Mouse (Mus musculus) embryonic facial prominence, embryonic 10.5 days (tissue): ENCODE data around the gene Ston2. TPM values are rescaled to one million over a fixed set of nuclear protein-coding genes. Genes with fewer than 3 reads are reported as not detected.

Source experiments
- DNase-seq: peaks from one replicate; pipeline ENCODE4 v3.0.0-alpha.2; 2017; ENCODE audit warnings: low spot score
- H3K27ac ChIP-seq: fragments of 300-500 bp; sonication (generic); replicated peaks from 2 replicates; pipeline ENCODE4 v1.5.1; 2016; ENCODE audit warnings: mild to moderate bottlenecking
- H3K27me3 ChIP-seq: fragments of 300-500 bp; sonication (generic); replicated peaks from 2 replicates; pipeline ENCODE4 v1.6.1; 2016; ENCODE audit warnings: low read depth, mild to moderate bottlenecking; ENCODE audit not compliant: poor library complexity, severe bottlenecking
- H3K36me3 ChIP-seq: fragments of 300-500 bp; sonication (generic); replicated peaks from 2 replicates; pipeline ENCODE4 v1.6.1; 2016; ENCODE audit warnings: mild to moderate bottlenecking, moderate library complexity
- H3K4me1 ChIP-seq: fragments of 300-500 bp; sonication (generic); 2 replicates; pipeline ENCODE4 v1.6.1; 2016
- H3K4me3 ChIP-seq: fragments of 300-500 bp; sonication (generic); 2 replicates; pipeline ENCODE4 v1.5.1; 2016; ENCODE audit warnings: mild to moderate bottlenecking, moderate library complexity
- H3K9me3 ChIP-seq: fragments of 300-500 bp; sonication (generic); 2 replicates; pipeline ENCODE4 v1.6.1; 2016; ENCODE audit warnings: mild to moderate bottlenecking
- WGBS: fragments of 180-500 bp; shearing (Covaris S2); methylation state at CpG from one replicate; pipeline ENCODE4 v1.1.7; 2016; 5-methylcytosine and 5-hydroxymethylcytosine counted together
- polyA plus RNA-seq: library from polyadenylated mRNA; unstranded; fragments of >200 nt; fragmentation: Nextera tagmentation; extraction: Ambion mirVana; gene quantifications from 2 replicates; pipeline ENCODE4 v1.2.1, GENCODE M21; 2016

Gene Ston2
- polyA plus RNA-seq, 1 experiment from 2014 or later, result 7.0 TPM

DNA sequence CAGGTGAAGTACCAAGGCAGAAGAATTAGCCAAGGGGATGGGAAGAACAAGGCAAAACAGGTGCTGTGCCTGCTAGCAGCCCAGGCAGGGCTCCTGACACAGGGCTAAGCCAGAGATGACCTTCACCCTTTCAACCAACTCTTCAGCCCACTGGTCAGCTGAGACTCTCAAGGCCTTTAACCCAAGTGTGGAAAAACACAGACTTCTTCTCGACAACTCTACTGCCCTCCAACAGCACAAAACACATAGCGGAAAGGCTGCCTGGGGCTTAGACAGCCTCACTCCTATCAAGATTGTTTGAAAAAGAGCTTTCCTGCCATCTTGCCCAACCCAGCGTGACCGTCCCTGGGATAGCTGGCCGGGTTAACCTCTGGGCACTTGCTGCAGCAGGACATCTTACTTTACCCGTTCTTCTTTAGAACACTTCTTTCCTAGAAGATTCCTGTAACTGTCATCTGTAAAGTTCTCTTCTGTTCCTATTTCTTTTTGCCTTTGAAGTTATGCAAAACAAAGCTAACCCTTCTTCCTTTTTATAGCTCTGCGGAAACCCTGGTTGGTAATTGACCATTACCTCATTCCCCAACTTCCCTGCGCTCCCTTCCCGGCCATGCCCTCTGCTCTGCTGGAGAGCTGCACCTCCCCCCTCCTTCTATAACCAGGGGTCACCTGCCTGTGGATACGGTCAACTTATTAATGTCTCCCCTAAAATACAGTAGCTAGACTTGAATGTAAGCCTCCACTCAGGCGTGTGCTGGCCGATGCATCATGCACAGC lies 150.9 kb downstream of the Ston2 start:
- Histone ChIP-seq H3K4me1 (peaks cover 14% of the 10 kb centered on the region), H3K9me3 (peaks cover 5% of the 10 kb centered on the region; the same call in 1 of the 2 replicates), H3K27me3 (no peaks in the 10 kb centered on the region), H3K27ac (no peak overlapping the region), H3K36me3 (peaks cover 14% of the 10 kb centered on the region), H3K4me3 (no peak overlapping the region)
- no peak for DNase-seq
- WGBS, result 84% methylated on average over 12 of the region's 12 CpGs

DNA sequence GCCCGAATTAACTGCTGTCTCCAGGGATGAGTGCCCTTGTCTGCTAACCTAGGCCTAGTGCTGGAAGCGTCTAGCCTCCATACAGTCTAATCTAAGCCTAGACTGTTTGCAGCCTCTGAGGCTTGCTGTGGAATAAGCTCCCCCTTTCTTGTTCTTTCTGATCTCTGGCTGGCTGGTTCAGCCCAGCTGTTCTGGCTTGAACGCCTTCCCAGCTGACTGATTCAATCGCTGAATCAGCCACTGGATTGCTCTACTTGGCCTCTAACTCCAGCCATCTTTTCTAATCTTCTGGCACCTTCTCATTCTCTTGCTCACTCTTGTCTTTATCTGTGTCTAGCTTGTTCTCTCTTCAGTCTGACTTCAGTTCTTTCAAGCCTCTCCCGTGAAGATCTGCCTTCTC lies 161.7 kb downstream of the Ston2 start:
- no peak for DNase-seq
- Histone ChIP-seq H3K27me3 (no peaks in the 10 kb centered on the region), H3K4me1 (no peaks in the 10 kb centered on the region), H3K36me3 (no peaks in the 10 kb centered on the region), H3K9me3 (no peaks in the 10 kb centered on the region), H3K4me3 (no peak overlapping the region), H3K27ac (no peak overlapping the region)
- whole genome bisulfite sequencing, result 86% methylated on average over 5 of the region's 5 CpGs

DNA sequence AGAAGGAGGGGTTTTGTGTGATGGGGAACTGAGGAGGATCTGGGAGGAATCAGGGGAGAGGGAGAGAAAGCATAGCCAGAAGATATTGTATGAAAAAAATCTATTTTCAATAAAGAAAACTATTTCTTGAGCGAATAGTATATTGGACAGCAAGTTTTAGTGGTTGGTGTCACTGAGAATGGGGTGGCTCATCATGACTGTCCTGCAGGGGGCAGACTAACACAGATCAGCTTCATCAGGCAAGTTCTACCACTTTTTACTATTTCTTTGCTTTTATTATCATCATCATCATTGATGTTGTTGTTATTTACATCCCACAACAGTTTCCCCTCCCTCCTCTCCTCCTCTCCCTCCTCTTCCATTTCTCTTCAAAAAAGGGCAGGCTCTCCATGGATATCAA lies 163.2 kb downstream of the Ston2 start:
- Histone ChIP-seq H3K4me1 (no peaks in the 10 kb centered on the region), H3K27me3 (no peaks in the 10 kb centered on the region), H3K36me3 (no peaks in the 10 kb centered on the region), H3K9me3 (no peaks in the 10 kb centered on the region), H3K27ac (no peak overlapping the region), H3K4me3 (no peak overlapping the region)
- 78% methylated on average over 1 of the region's 1 CpGs for WGBS
- no peak for DNase-seq

DNA sequence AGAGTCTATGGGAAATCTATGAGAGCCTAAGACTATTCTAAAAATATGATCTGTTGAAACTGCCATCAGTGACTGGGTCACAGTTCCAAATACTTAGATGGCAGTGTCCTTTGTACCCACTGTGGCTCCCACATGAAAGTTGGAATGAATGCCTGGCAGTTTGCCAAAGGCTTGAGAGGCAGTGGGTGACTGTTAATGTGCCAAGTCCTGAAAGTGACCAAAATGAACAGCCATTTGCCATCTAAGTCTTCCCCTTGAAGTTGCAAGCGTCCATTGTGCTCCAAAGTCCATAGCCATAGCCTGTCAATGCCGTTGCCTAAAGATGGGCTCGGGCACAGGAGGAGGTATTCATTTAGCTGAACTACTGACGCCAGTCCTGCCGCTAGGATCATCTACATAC lies 178.8 kb downstream of the Ston2 start:
- Histone ChIP-seq H3K27me3 (no peaks in the 10 kb centered on the region), H3K4me3 (no peak overlapping the region), H3K9me3 (0 out of 2 replicates have a peak, but pooled peaks cover 3% of the 10 kb centered on the region), H3K36me3 (no peaks in the 10 kb centered on the region), H3K27ac (no peak overlapping the region), H3K4me1 (no peaks in the 10 kb centered on the region)
- WGBS, result 94% methylated on average over 5 of the region's 5 CpGs
- no peak for DNase-seq

DNA sequence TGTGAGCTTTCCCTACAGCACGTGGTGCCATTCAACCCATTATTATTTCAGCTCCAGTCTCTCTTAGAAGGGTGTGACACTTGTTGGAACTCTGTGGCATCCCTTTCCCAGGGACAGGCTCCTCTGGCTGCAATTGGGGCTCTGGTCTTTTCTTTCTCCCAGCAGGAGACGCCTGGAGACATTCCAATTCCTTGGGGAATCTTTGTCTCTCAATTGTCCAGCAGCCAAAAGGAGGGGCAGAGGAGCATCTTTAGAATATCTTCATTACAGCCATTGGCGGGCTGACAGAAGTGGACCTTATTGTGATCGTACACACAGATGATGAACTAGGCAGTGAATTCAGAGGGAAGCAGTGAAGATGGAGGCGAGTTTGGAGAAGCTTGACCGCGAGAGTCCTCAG lies 180.5 kb downstream of the Ston2 start:
- no peak for DNase-seq
- WGBS, result 61% methylated on average over 7 of the region's 7 CpGs
- Histone ChIP-seq H3K27ac (no peak overlapping the region), H3K36me3 (no peaks in the 10 kb centered on the region), H3K9me3 (0 out of 2 replicates have a peak, but pooled peaks cover 3% of the 10 kb centered on the region), H3K27me3 (no peaks in the 10 kb centered on the region), H3K4me1 (no peaks in the 10 kb centered on the region), H3K4me3 (no peak overlapping the region)

DNA sequence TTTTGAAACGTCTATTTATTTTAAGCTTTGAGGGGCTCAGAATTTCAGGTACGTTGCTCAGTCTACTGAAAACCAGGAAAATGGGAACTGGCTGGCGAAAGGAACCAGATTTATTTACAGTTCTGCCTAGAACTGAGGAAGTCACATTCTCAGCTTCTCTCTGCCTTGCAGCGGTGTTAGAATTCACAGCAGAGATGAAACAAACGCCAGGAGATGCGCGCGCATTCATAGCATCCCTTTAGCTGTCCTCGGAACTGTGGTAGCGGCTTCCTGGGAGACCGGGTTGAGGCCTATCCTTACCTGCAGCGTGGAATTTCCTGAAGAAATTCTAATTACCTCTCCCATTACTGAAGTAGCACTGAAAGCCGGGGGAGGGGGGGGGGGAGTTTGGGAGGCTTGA lies 181.5 kb downstream of the Ston2 start:
- no peaks in the 10 kb centered on the region for H3K27me3 ChIP-seq
- 0 out of 2 replicates have a peak, but pooled peaks cover 3% of the 10 kb centered on the region for H3K9me3 ChIP-seq
- no peaks in the 10 kb centered on the region for H3K4me1 ChIP-seq
- H3K27ac ChIP-seq, result no peak overlapping the region
- no peak for DNase-seq
- no peaks in the 10 kb centered on the region for H3K36me3 ChIP-seq
- no peak overlapping the region for H3K4me3 ChIP-seq
- 91% methylated on average over 13 of the region's 13 CpGs for WGBS

DNA sequence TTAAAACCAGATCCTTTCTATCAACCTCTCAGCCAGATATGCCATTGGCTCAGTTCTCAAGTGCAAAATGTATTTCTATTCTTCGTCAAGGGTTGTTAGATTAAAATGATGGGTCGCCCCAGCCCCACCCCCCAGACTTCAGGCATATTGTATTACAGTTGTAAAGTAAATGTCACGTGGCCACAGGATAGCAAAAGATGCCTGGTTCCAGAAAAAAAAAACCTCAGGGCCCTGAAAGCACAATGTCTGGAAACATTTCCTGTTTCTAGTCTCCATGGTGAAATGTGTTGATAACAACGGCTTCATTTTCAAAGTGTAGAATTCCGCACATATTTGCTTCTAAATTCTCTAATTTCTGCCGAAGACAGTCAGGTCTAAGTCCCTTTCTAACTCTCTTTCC lies 183.6 kb downstream of the Ston2 start:
- 59% methylated on average over 6 of the region's 6 CpGs for WGBS
- no peak overlapping the region for H3K4me3 ChIP-seq
- peak; percentile 23 for DNase-seq

DNA sequence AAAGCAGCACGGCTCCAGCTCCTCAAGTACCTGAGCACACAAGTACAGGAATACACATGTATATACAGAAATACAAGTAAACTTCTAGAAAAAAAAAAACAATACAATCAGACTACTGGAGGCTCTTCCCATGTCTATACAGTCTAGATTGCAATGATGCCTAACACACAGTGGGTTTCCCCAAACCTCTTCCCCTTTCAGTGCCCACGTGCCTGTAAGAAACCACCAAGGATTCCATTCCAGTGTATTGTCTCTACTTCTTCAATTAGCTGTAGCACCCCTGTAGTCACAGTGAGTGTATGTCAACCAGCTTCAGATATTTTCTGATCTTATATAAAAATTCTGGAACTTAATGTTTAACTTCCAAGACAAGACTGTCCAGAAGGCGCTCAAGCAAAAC lies 196.1 kb downstream of the Ston2 start:
- H3K27ac ChIP-seq, result no peak overlapping the region

More for the DNA sequence above, 183.6 kb downstream of the Ston2 start:
- Histone ChIP-seq H3K36me3 (no peaks in the 10 kb centered on the region), H3K27me3 (no peaks in the 10 kb centered on the region), H3K4me1 (no peaks in the 10 kb centered on the region), H3K9me3 (0 out of 2 replicates have a peak, but pooled peaks cover 3% of the 10 kb centered on the region), H3K27ac (no peak overlapping the region)

DNA sequence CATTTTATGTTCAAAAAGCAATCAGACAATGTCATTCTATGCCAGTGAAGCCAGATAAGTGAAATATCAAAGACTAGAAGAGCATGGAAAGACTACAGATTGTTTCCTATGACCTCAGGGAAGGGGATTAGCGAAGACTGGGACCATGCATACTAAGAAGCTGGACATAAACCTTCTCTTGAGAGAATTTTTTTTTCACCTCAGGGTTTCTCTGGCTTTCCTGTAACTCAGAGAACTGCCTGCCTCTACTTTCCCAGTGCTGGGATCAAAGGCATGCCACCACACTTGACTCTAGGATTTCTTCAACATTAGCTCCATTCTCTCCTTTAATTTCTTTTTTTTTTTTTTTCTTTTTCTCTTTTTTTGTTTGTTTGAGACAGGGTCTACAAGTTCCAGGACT lies 197.0 kb downstream of the Ston2 start:
- Histone ChIP-seq H3K27ac (peak overlapping the region; percentile 100), H3K4me3 (peak overlapping the region; percentile 91)
- WGBS, result 85% methylated on average over 1 of the region's 1 CpGs

More for the DNA sequence above, 196.1 kb downstream of the Ston2 start:
- 95% methylated on average over 3 of the region's 3 CpGs for WGBS
- DNase-seq, result no peak
- Histone ChIP-seq H3K4me3 (no peak overlapping the region), H3K27me3 (no peaks in the 10 kb centered on the region), H3K36me3 (no peaks in the 10 kb centered on the region), H3K4me1 (peaks cover 10% of the 10 kb centered on the region), H3K9me3 (no peaks in the 10 kb centered on the region)

DNA sequence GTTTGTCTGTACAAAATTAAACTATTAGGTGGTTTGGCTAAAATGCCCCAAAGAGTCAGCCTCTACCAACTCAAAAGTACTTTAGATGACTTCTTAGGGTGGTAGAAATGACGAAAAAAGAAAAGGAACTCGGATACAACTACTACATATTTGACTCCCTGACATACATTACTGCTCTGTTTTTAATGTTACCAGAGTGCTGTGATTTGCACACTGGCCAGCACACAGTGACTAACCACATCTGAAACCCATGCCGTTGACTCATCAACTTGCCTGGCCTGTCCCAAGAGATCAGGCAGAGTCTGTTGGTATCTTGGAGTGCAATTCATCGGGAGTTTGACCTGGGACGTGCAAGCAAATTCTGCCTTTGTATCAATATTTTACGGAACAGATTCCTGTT lies 197.5 kb downstream of the Ston2 start:
- 31% methylated on average over 6 of the region's 6 CpGs for WGBS
- H3K4me3 ChIP-seq, result peak overlapping the region; percentile 91
- peak; percentile 30 for DNase-seq
- H3K4me1 ChIP-seq, result peaks cover 14% of the 10 kb centered on the region
- H3K9me3 ChIP-seq, result no peaks in the 10 kb centered on the region
- H3K27me3 ChIP-seq, result no peaks in the 10 kb centered on the region
- H3K36me3 ChIP-seq, result peaks cover 8% of the 10 kb centered on the region
- peak overlapping the region; percentile 100 for H3K27ac ChIP-seq

More for the DNA sequence above, 197.0 kb downstream of the Ston2 start:
- peaks cover 14% of the 10 kb centered on the region for H3K4me1 ChIP-seq
- H3K27me3 ChIP-seq, result no peaks in the 10 kb centered on the region
- peaks cover 3% of the 10 kb centered on the region for H3K36me3 ChIP-seq
- no peaks in the 10 kb centered on the region for H3K9me3 ChIP-seq
- DNase-seq, result no peak

DNA sequence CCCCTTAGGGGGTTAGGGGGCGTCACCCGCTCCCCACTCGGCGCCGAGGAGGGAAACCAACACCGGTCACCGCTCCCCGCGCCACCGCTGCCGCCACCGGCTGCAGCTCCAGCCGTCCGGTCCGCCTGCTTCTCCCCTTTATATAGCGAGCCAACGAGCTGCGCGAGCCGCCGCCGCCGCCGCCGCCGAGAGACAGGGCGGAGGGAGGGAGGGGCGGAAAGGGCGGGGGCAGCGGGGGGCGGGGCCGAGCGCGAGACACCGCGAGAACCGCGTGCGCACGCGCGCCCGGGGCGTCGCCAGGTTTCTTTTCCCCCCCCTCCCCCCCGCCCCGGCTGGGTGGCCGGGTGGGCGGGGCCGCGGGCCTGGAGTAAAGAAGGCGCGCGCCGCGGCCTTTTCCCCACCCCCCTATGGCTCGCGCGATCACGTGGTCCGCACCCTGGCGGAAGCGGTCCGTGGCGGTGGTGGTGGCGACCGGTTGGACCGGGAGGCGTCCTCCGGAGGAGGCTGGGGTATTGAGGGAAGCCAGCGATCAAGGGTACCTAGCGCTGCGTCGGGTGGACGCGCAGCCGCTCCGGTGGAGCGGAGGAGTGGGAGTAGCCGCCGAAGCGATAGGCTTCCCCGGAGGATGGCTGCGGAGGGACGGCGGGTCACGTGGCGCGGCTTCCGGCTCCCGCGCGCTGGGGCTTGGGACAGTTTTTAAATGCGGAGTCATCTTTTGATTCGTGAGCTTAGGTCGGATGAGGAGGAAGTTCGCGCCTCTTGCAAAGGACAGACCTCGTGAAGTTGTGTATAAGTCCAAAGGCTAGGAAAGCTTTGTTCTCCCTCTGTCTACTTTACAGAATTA lies 198.1 kb downstream of the Ston2 start, which contains the start of gene Gtf2a1:
Gene Gtf2a1 (minus strand): TSS at position 641 of the 844 bp plus-strand sequence.
- Histone ChIP-seq H3K4me1 (peaks cover 14% of the 10 kb centered on the region), H3K27me3 (no peaks in the 10 kb centered on the region), H3K27ac (peak within 1 kb of the TSS; percentile 100), H3K4me3 (peak within 1 kb of the TSS; percentile 91), H3K36me3 (peaks cover 15% of the 10 kb centered on the region), H3K9me3 (no peaks in the 10 kb centered on the region)
- peak; percentile 98 for DNase-seq
- WGBS, result under 1% methylated on average over 72 of the region's 99 CpGs

DNA sequence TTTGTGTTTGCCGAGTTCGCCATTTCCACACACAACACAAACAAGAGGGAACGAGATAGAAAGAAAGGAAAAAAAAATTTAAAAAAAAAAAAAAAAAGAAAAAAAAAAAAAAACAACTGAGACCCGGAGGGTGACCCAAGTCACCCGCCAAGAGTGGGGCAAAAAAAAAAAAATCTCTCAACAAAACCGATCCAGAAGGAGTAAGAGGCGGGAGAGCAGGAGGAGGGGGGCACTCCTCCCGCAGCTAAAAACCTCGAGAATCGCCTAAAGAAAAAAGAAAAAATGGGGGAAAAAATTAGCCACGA lies 198.7 kb downstream of the Ston2 start:
- H3K36me3 ChIP-seq, result peaks cover 20% of the 10 kb centered on the region
- no peaks in the 10 kb centered on the region for H3K9me3 ChIP-seq
- H3K27ac ChIP-seq, result peak overlapping the region; percentile 100
- peaks cover 14% of the 10 kb centered on the region for H3K4me1 ChIP-seq
- DNase-seq, result no peak
- H3K27me3 ChIP-seq, result no peaks in the 10 kb centered on the region
- H3K4me3 ChIP-seq, result peak overlapping the region; percentile 91
- 0% methylated on average over 11 of the region's 11 CpGs for WGBS
